Mouse (Mus musculus): ENCODE measurements around the gene Pigx. TPM values are rescaled to one million over a fixed set of nuclear protein-coding genes. Genes with fewer than 3 reads are reported as not detected.

Pigx gene
- polyA plus RNA-seq, 1 experiment from 2014 or later: 153 TPM

DNA sequence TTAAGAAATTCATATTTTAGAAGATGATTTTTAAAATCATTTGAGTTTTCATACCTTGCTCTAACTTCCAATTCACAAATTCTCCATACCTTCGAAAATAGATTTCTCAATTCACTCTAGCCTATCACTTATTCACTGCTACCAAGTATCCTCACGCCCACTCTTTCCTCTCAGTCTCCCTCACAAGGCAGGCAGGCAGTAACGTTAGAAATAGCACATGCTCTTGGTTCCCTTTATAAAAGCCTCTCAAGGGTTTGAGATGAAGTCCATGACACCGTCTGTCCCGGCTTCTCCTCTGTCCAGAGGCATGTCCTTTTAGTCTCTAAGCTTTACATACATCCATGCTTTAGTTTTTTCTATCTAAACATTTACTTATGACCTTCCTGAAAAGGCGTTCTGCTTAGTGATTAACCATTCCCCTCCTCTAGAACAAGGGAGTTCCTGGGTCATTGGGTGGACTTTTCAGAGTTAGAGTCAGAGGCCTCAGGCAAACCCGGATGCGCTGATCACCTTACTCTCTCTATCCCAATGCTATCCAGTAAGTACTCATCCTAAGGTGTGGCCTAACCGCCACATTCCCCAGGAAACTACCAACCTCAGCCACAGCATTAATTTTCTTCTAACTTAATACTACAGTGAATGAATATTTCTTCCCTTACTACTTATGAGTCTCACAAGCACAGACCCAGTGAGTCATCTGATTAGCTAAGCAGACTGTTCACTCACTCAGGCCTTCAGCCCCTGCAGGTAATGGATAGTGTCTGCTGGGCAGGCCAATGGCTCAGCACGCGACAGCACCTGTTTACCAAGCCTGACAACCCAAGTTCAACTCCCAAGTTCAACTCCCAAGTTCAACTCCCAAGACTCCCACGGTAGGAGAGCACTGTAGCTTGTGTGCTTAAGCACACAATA, 30.9 kb downstream of the Pigx start:
- DNase-seq (ENCODE audit: low spot score): no peak
- Histone ChIP-seq H3K36me3 (peaks cover 7% of the 10 kb centered on the region; the same call in 1 of the 2 replicates), H3K27me3 (ENCODE audit: low read depth, poor library complexity, severe bottlenecking) (no peaks in the 10 kb centered on the region), H3K27ac (replicated peaks) (no peak overlapping the region), H3K4me3 (no peak overlapping the region), H3K4me1 (no peaks in the 10 kb centered on the region), H3K9me3 (replicated peaks) (no peaks in the 10 kb centered on the region)
- 88% methylated on average over 12 of the region's 12 CpGs for WGBS

GRCm38 (mm10) chr16:32066899-32067298, 32.6 kb downstream of the Pigx start:
- no peaks in the 10 kb centered on the region for H3K4me1 ChIP-seq
- WGBS: 100% methylated on average over 1 of the region's 1 CpGs
- no peaks in the 10 kb centered on the region for H3K27me3 ChIP-seq (ENCODE audit: low read depth, poor library complexity, severe bottlenecking)
- no peak for DNase-seq (ENCODE audit: low spot score)
- H3K4me3 ChIP-seq: no peak overlapping the region
- H3K36me3 ChIP-seq: no peaks in the 10 kb centered on the region
- H3K27ac ChIP-seq (replicated peaks): no peak overlapping the region
- no peaks in the 10 kb centered on the region for H3K9me3 ChIP-seq (replicated peaks)

DNA sequence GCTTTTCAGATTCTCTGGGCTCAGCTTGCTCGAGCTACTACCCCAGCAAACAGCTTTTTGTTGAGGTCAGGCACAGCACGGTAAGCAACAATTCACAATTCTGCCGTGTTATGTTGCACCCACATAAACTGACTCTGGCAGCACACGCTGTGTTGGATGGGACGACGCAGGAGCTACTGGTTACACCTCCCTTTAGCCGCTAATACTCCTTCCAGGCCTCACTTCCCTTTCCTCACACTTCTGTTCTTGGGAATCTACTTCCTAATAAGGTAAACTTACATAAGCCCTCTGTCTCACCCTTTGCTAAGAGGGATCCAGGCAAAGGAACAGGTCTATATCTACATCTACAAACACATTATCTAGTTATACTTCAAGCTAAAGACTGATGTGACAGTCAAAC, 35.6 kb downstream of the Pigx start:
- no peak for DNase-seq (ENCODE audit: low spot score)
- H3K4me1 ChIP-seq: no peaks in the 10 kb centered on the region
- 90% methylated on average over 7 of the region's 7 CpGs for WGBS
- H3K27ac ChIP-seq (replicated peaks): no peak overlapping the region
- H3K4me3 ChIP-seq: no peak overlapping the region
- H3K27me3 ChIP-seq (ENCODE audit: low read depth, poor library complexity, severe bottlenecking): no peaks in the 10 kb centered on the region
- no peaks in the 10 kb centered on the region for H3K9me3 ChIP-seq (replicated peaks)
- H3K36me3 ChIP-seq: no peaks in the 10 kb centered on the region

GRCm38 (mm10) chr16:32062226-32062625, 37.3 kb downstream of the Pigx start:
- no peak for DNase-seq (ENCODE audit: low spot score)

GRCm38 (mm10) chr16:32059840-32060523, 39.6 kb downstream of the Pigx start:
- 84% methylated on average over 6 of the region's 6 CpGs for WGBS

More at GRCm38 (mm10) chr16:32062226-32062625, 37.3 kb downstream of the Pigx start:
- no peaks in the 10 kb centered on the region for H3K27me3 ChIP-seq (ENCODE audit: low read depth, poor library complexity, severe bottlenecking)
- WGBS: 85% methylated on average over 2 of the region's 2 CpGs
- no peaks in the 10 kb centered on the region for H3K4me1 ChIP-seq
- no peaks in the 10 kb centered on the region for H3K36me3 ChIP-seq
- H3K27ac ChIP-seq (replicated peaks): no peak overlapping the region
- no peaks in the 10 kb centered on the region for H3K9me3 ChIP-seq (replicated peaks)
- no peak overlapping the region for H3K4me3 ChIP-seq

DNA sequence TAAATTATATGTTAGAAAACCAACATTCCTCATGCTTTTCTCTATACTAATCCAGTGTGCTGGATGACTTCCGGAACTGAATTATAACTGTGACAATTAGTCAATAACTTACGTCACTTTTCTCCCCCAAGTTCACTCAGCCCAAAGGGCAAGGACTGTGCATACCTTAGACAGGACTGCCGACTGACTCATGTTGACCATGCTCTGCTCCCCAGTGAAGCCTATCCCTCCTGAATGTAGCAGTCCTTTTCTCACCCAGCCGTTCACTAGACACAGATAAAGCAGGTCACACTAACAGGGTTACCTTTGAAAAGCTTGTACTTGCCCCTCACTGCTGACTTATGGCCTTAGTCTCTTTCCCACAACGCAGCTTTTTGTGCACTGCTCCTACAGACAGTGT, 40.7 kb downstream of the Pigx start:
- Histone ChIP-seq H3K36me3 (no peaks in the 10 kb centered on the region), H3K4me1 (no peaks in the 10 kb centered on the region), H3K27me3 (ENCODE audit: low read depth, poor library complexity, severe bottlenecking) (no peaks in the 10 kb centered on the region), H3K4me3 (no peak overlapping the region), H3K9me3 (replicated peaks) (no peaks in the 10 kb centered on the region), H3K27ac (replicated peaks) (no peak overlapping the region)
- no peak for DNase-seq (ENCODE audit: low spot score)
- 90% methylated on average over 5 of the region's 5 CpGs for WGBS

More at GRCm38 (mm10) chr16:32059840-32060523, 39.6 kb downstream of the Pigx start:
- Histone ChIP-seq H3K9me3 (replicated peaks) (no peaks in the 10 kb centered on the region), H3K4me1 (no peaks in the 10 kb centered on the region), H3K27ac (replicated peaks) (no peak overlapping the region), H3K36me3 (no peaks in the 10 kb centered on the region), H3K4me3 (no peak overlapping the region), H3K27me3 (ENCODE audit: low read depth, poor library complexity, severe bottlenecking) (no peaks in the 10 kb centered on the region)
- no peak for DNase-seq (ENCODE audit: low spot score)

GRCm38 (mm10) chr16:32042367-32042766, 57.2 kb downstream of the Pigx start:
- Histone ChIP-seq H3K36me3 (peaks cover 93% of the 10 kb centered on the region), H3K27ac (replicated peaks) (no peak overlapping the region), H3K4me3 (no peak overlapping the region), H3K9me3 (replicated peaks) (no peaks in the 10 kb centered on the region), H3K4me1 (no peaks in the 10 kb centered on the region), H3K27me3 (ENCODE audit: low read depth, poor library complexity, severe bottlenecking) (no peaks in the 10 kb centered on the region)
- no peak for DNase-seq (ENCODE audit: low spot score)
- WGBS: 94% methylated on average over 4 of the region's 4 CpGs

Other genes starting within 250 kb of the Pigx start
- gene Meltf, start 220.9 kb downstream of the Pigx start, polyA plus RNA-seq (2016; fragmentation: Nextera tagmentation; extraction: Ambion mirVana): 0.10 TPM in 1 of 2 replicates, not detected in the other
- 1.4 and 1.8 TPM in 2 replicates for gene Pigz, start 165.9 kb downstream of the Pigx start, polyA plus RNA-seq (2016; fragmentation: Nextera tagmentation; extraction: Ambion mirVana)
- gene 0610012G03Rik, start 151.2 kb downstream of the Pigx start, polyA plus RNA-seq (2016; fragmentation: Nextera tagmentation; extraction: Ambion mirVana): 92.8 TPM in 2 replicates
- 141 and 147 TPM in 2 replicates for gene Ncbp2, start 151.2 kb downstream of the Pigx start, polyA plus RNA-seq (2016; fragmentation: Nextera tagmentation; extraction: Ambion mirVana)
- gene Senp5, start 96.5 kb downstream of the Pigx start, polyA plus RNA-seq (2016; fragmentation: Nextera tagmentation; extraction: Ambion mirVana): 18.4 and 21.1 TPM in 2 replicates
- 40.8 and 45.1 TPM in 2 replicates for gene Pak2, start 20.4 kb downstream of the Pigx start, polyA plus RNA-seq (2016; fragmentation: Nextera tagmentation; extraction: Ambion mirVana)
- 36.2 and 38.3 TPM in 2 replicates for gene Cep19, start 60 bp upstream of the Pigx start, polyA plus RNA-seq (2016; fragmentation: Nextera tagmentation; extraction: Ambion mirVana)
- gene Nrros, start 65.9 kb upstream of the Pigx start, polyA plus RNA-seq (2016; fragmentation: Nextera tagmentation; extraction: Ambion mirVana): 8.9 and 9.1 TPM in 2 replicates
- 0.25 TPM in 1 of 2 replicates, not detected in the other for gene Bex6, start 80.1 kb upstream of the Pigx start, polyA plus RNA-seq (2016; fragmentation: Nextera tagmentation; extraction: Ambion mirVana)
- gene Fbxo45, start 147.4 kb upstream of the Pigx start, polyA plus RNA-seq (2016; fragmentation: Nextera tagmentation; extraction: Ambion mirVana): 7.0 and 8.6 TPM in 2 replicates
- 18.6 and 19.2 TPM in 2 replicates for gene Wdr53, start 147.5 kb upstream of the Pigx start, polyA plus RNA-seq (2016; fragmentation: Nextera tagmentation; extraction: Ambion mirVana)
- gene Smco1, start 171.7 kb upstream of the Pigx start, polyA plus RNA-seq (2016; fragmentation: Nextera tagmentation; extraction: Ambion mirVana): 0.07 TPM in 1 of 2 replicates, not detected in the other
- gene Rnf168, start 177.7 kb upstream of the Pigx start, polyA plus RNA-seq (2016; fragmentation: Nextera tagmentation; extraction: Ambion mirVana): 34.6 and 35.2 TPM in 2 replicates
- 25.7 and 28.5 TPM in 2 replicates for gene Ubxn7, start 232.5 kb upstream of the Pigx start, polyA plus RNA-seq (2016; fragmentation: Nextera tagmentation; extraction: Ambion mirVana)